Mouse (Mus musculus): Measurements from ENCODE around the gene Psmd5. TPM values are rescaled to one million over a fixed set of nuclear protein-coding genes. Genes with fewer than 3 reads are reported as not detected.
A peak's percentile ranks its signal among the peaks of the same experiment; 100 is the strongest.
"Not testable (repeated sequence)": the region's sequence is repeated elsewhere in the genome, so short reads cannot be mapped to it uniquely, and the experiment has no call there.

Gene Psmd5
- total RNA-seq, 2 experiments from 2014 or later = 31.9 to 35.7 TPM

- Histone ChIP-seq H3K27ac (no peak overlapping the region), H3K4me3 (no peak overlapping the region)
- no peak for TF ChIP-seq CTCF (IDR thresholded peaks at IDR 0.05)
- intact Hi-C loops (cut with DNase I) = no loop called here
- no peak for DNase-seq (ENCODE audit: extremely low spot score in 1 of 2, low spot score in 2 of 2)
Measured at GRCm38 (mm10) chr2:34810775-34811174, 64.0 kb downstream of the Psmd5 start.

GRCm38 (mm10) chr2:34809568-34809967 is 65.2 kb downstream of the Psmd5 start:
- TF ChIP-seq CTCF (IDR thresholded peaks at IDR 0.05) = no peak
- Histone ChIP-seq H3K27ac (no peak overlapping the region), H3K4me3 (no peak overlapping the region)
- no peak for DNase-seq (ENCODE audit: extremely low spot score in 1 of 2, low spot score in 2 of 2)
- intact Hi-C loops (cut with DNase I) = no loop called here

GRCm38 (mm10) chr2:34808057-34808456 is 66.7 kb downstream of the Psmd5 start:
- intact Hi-C loops (cut with DNase I) = no loop called here
- Histone ChIP-seq H3K4me3 (no peak overlapping the region), H3K27ac (no peak overlapping the region)
- TF ChIP-seq CTCF (IDR thresholded peaks at IDR 0.05) = no peak
- DNase-seq (ENCODE audit: extremely low spot score in 1 of 2, low spot score in 2 of 2) = no peak

GRCm38 (mm10) chr2:34805364-34805950 is 69.3 kb downstream of the Psmd5 start:
- Histone ChIP-seq H3K4me3 (no peak overlapping the region), H3K27ac (no peak overlapping the region)
- intact Hi-C loops (cut with DNase I) = no loop called here
- DNase-seq (ENCODE audit: extremely low spot score in 1 of 2, low spot score in 2 of 2) = no peak
- TF ChIP-seq CTCF (IDR thresholded peaks at IDR 0.05) = no peak

- intact Hi-C loops (cut with DNase I) = no loop called here
- Histone ChIP-seq H3K27ac (no peak overlapping the region), H3K4me3 (no peak overlapping the region)
- TF ChIP-seq CTCF (IDR thresholded peaks at IDR 0.05) = no peak
- DNase-seq (ENCODE audit: extremely low spot score in 1 of 2, low spot score in 2 of 2) = no peak
Measured at GRCm38 (mm10) chr2:34804815-34805214, 70.0 kb downstream of the Psmd5 start.

- H3K27ac ChIP-seq = no peak overlapping the region
- intact Hi-C loops (cut with DNase I) = no loop called here
- no peak overlapping the region for H3K4me3 ChIP-seq
- no peak for DNase-seq (ENCODE audit: extremely low spot score in 1 of 2, low spot score in 2 of 2)
- TF ChIP-seq CTCF (IDR thresholded peaks at IDR 0.05) = no peak
Measured at GRCm38 (mm10) chr2:34804172-34804571, 70.6 kb downstream of the Psmd5 start.

- Histone ChIP-seq H3K27ac (no peak overlapping the region), H3K4me3 (peak overlapping the region; percentile 73)
- no peak for DNase-seq (ENCODE audit: extremely low spot score in 1 of 2, low spot score in 2 of 2)
- intact Hi-C loops (cut with DNase I) = no loop called here
- TF ChIP-seq CTCF (IDR thresholded peaks at IDR 0.05) = no peak
Measured at GRCm38 (mm10) chr2:34803746-34804145, 71.0 kb downstream of the Psmd5 start.

GRCm38 (mm10) chr2:34802565-34803245 is 72.1 kb downstream of the Psmd5 start:
- intact Hi-C loops (cut with DNase I) = not testable (repeated sequence)
- H3K27ac ChIP-seq = peak overlapping the region; percentile 91

GRCm38 (mm10) chr2:34801516-34802482 is 73.0 kb downstream of the Psmd5 start:
- peak overlapping the region; percentile 91 for H3K27ac ChIP-seq
- DNase-seq (ENCODE audit: extremely low spot score in 1 of 2, low spot score in 2 of 2) = peak; percentile 97
- peak; percentile 28 for TF ChIP-seq CTCF (IDR thresholded peaks at IDR 0.05)
- intact Hi-C loops (cut with DNase I) = no loop called here
- H3K4me3 ChIP-seq = peak overlapping the region; percentile 73

More at GRCm38 (mm10) chr2:34802565-34803245, 72.1 kb downstream of the Psmd5 start:
- not testable (repeated sequence) for DNase-seq (ENCODE audit: extremely low spot score in 1 of 2, low spot score in 2 of 2)
- peak overlapping the region; percentile 73 for H3K4me3 ChIP-seq

GRCm38 (mm10) chr2:34800371-34800770 is 74.4 kb downstream of the Psmd5 start:
- Histone ChIP-seq H3K4me3 (peak overlapping the region; percentile 91), H3K27ac (peak overlapping the region; percentile 68; the same call in 1 of the 2 replicates)
- no peak for DNase-seq (ENCODE audit: extremely low spot score in 1 of 2, low spot score in 2 of 2)
- intact Hi-C loops (cut with DNase I) = no loop called here
- no peak for TF ChIP-seq CTCF (IDR thresholded peaks at IDR 0.05)

Other genes starting within 250 kb of the Psmd5 start
- 100 to 1,000 TPM in 1 of 2 experiments, 10 to 100 TPM in 1; 99.1 to 101 TPM for gene Gapvd1, start 119.7 kb downstream of the Psmd5 start, total RNA-seq (2021)
- gene Hspa5, start 103.0 kb downstream of the Psmd5 start, total RNA-seq (2021) = 100 to 1,000 TPM; 325 to 334 TPM
- 10 to 100 TPM; 32.0 to 34.4 TPM for gene Rabepk, start 75.1 kb downstream of the Psmd5 start, total RNA-seq (2021)
- gene Fbxw2, start 48.7 kb downstream of the Psmd5 start, total RNA-seq (2021) = 100 to 1,000 TPM in 1 of 2 experiments, 10 to 100 TPM in 1; 86.8 to 100 TPM
- gene Gm34653, start 42.0 kb downstream of the Psmd5 start, total RNA-seq (2021) = under 1 TPM in 1 of 2 experiments, not detected in 1; 0.27 TPM
- gene Cutal, start 572 bp downstream of the Psmd5 start, total RNA-seq (2021) = under 1 TPM; 0.23 to 0.93 TPM
- 1 to 10 TPM in 1 of 2 experiments, under 1 TPM in 1; 0.84 to 1.3 TPM for gene Phf19, start 39.1 kb upstream of the Psmd5 start, total RNA-seq (2021)
- gene Traf1, start 86.8 kb upstream of the Psmd5 start, total RNA-seq (2021) = 1 to 10 TPM; 1.3 to 1.6 TPM
- gene Hc, start 186.5 kb upstream of the Psmd5 start, total RNA-seq (2021) = under 1 TPM; 0.37 to 0.45 TPM
- under 1 TPM in 1 of 2 experiments, not detected in 1; 0.21 TPM for gene AI182371, start 226.6 kb upstream of the Psmd5 start, total RNA-seq (2021)
- gene Cntrl, start 234.5 kb upstream of the Psmd5 start, total RNA-seq (2021) = 1 to 10 TPM; 9.0 to 9.6 TPM

Measured in left cerebral cortex, adult 2 months (tissue).